Mouse (Mus musculus): ENCODE results near the gene Ppp2r5e. TPM values are rescaled to one million over a fixed set of nuclear protein-coding genes. Genes with fewer than 3 reads are reported as not detected.
"Not testable (repeated sequence)": the region's sequence is repeated elsewhere in the genome, so short reads cannot be mapped to it uniquely, and the experiment has no call there.

Ppp2r5e gene
- total RNA-seq, 2 experiments from 2014 or later, result 77.2 to 78.7 TPM

- intact Hi-C loops (cut with DNase I), result no loop called here
- DNase-seq (ENCODE audit: low spot score in 2 of 2), result no peak
Measured at GRCm38 (mm10) chr12:75502664-75503063, 93.4 kb downstream of the Ppp2r5e start.

- intact Hi-C loops (cut with DNase I), result no loop called here
Measured at GRCm38 (mm10) chr12:75497698-75498097, 98.3 kb downstream of the Ppp2r5e start.

GRCm38 (mm10) chr12:75495636-75496035 is 100.4 kb downstream of the Ppp2r5e start:
- no peak for DNase-seq (ENCODE audit: low spot score in 2 of 2)
- intact Hi-C loops (cut with DNase I), result no loop called here

More at GRCm38 (mm10) chr12:75497698-75498097, 98.3 kb downstream of the Ppp2r5e start:
- no peak for DNase-seq (ENCODE audit: low spot score in 2 of 2)

- no peak for DNase-seq (ENCODE audit: low spot score in 2 of 2)
- intact Hi-C loops (cut with DNase I), result no loop called here
Measured at GRCm38 (mm10) chr12:75494643-75495042, 101.4 kb downstream of the Ppp2r5e start.

GRCm38 (mm10) chr12:75492549-75493327 is 103.3 kb downstream of the Ppp2r5e start:
- intact Hi-C loops (cut with DNase I), result no loop called here
- no peak for DNase-seq (ENCODE audit: low spot score in 2 of 2)

GRCm38 (mm10) chr12:75492148-75492547 is 103.9 kb downstream of the Ppp2r5e start:
- intact Hi-C loops (cut with DNase I), result not testable (repeated sequence)

GRCm38 (mm10) chr12:75487500-75487899 is 108.5 kb downstream of the Ppp2r5e start:
- intact Hi-C loops (cut with DNase I), result no loop called here
- DNase-seq (ENCODE audit: low spot score in 2 of 2), result no peak

More at GRCm38 (mm10) chr12:75492148-75492547, 103.9 kb downstream of the Ppp2r5e start:
- not testable (repeated sequence) for DNase-seq (ENCODE audit: low spot score in 2 of 2)

- intact Hi-C loops (cut with DNase I), result no loop called here
- DNase-seq (ENCODE audit: low spot score in 2 of 2), result no peak
Measured at GRCm38 (mm10) chr12:75486568-75487286, 109.3 kb downstream of the Ppp2r5e start.

GRCm38 (mm10) chr12:75482781-75483180 is 113.3 kb downstream of the Ppp2r5e start:
- DNase-seq (ENCODE audit: low spot score in 2 of 2), result no peak
- intact Hi-C loops (cut with DNase I), result no loop called here

GRCm38 (mm10) chr12:75482015-75482414 is 114.0 kb downstream of the Ppp2r5e start:
- intact Hi-C loops (cut with DNase I), result no loop called here
- DNase-seq (ENCODE audit: low spot score in 2 of 2), result no peak

- intact Hi-C loops (cut with DNase I), result no loop called here
Measured at GRCm38 (mm10) chr12:75480031-75480430, 116.0 kb downstream of the Ppp2r5e start.

GRCm38 (mm10) chr12:75479375-75479898 is 116.6 kb downstream of the Ppp2r5e start:
- intact Hi-C loops (cut with DNase I), result no loop called here
- DNase-seq (ENCODE audit: low spot score in 2 of 2), result no peak

More at GRCm38 (mm10) chr12:75480031-75480430, 116.0 kb downstream of the Ppp2r5e start:
- DNase-seq (ENCODE audit: low spot score in 2 of 2), result no peak

GRCm38 (mm10) chr12:75478596-75478995 is 117.4 kb downstream of the Ppp2r5e start:
- peak in 1 of 2 experiments; percentile 28 for DNase-seq (ENCODE audit: low spot score in 2 of 2)
- intact Hi-C loops (cut with DNase I), result no loop called here

GRCm38 (mm10) chr12:75478117-75478516 is 117.9 kb downstream of the Ppp2r5e start:
- intact Hi-C loops (cut with DNase I), result no loop called here

GRCm38 (mm10) chr12:75473021-75473420 is 123.0 kb downstream of the Ppp2r5e start:
- DNase-seq (ENCODE audit: low spot score in 2 of 2), result no peak

More at GRCm38 (mm10) chr12:75478117-75478516, 117.9 kb downstream of the Ppp2r5e start:
- DNase-seq (ENCODE audit: low spot score in 2 of 2), result peak; percentile 42 to 51

GRCm38 (mm10) chr12:75472107-75472506 is 123.9 kb downstream of the Ppp2r5e start:
- no peak for DNase-seq (ENCODE audit: low spot score in 2 of 2)
- intact Hi-C loops (cut with DNase I), result no loop called here

More at GRCm38 (mm10) chr12:75473021-75473420, 123.0 kb downstream of the Ppp2r5e start:
- intact Hi-C loops (cut with DNase I), result no loop called here

- DNase-seq (ENCODE audit: low spot score in 2 of 2), result no peak
- intact Hi-C loops (cut with DNase I), result loop anchor here (5.0 kb wide), 1 partner anchor 304 kb away; no protein-coding TSS in a partner anchor
Measured at GRCm38 (mm10) chr12:75467814-75468213, 128.2 kb downstream of the Ppp2r5e start.

GRCm38 (mm10) chr12:75467127-75467526 is 128.9 kb downstream of the Ppp2r5e start:
- DNase-seq (ENCODE audit: low spot score in 2 of 2), result no peak
- intact Hi-C loops (cut with DNase I), result loop anchor here (5.0 kb wide), 1 partner anchor 305 kb away; no protein-coding TSS in a partner anchor

- intact Hi-C loops (cut with DNase I), result loop anchor here (5.0 kb wide), 1 partner anchor 306 kb away; no protein-coding TSS in a partner anchor
- DNase-seq (ENCODE audit: low spot score in 2 of 2), result no peak
Measured at GRCm38 (mm10) chr12:75466206-75466605, 129.8 kb downstream of the Ppp2r5e start.
